Mouse (Mus musculus): ENCODE measurements around the gene Hoxa4. TPM values are rescaled to one million over a fixed set of nuclear protein-coding genes. Genes with fewer than 3 reads are reported as not detected.
A peak's percentile ranks its signal among the peaks of the same experiment; 100 is the strongest.

Hoxa4 gene
- polyA plus RNA-seq, 1 experiment from 2014 or later = not detected

GRCm38 (mm10) chr6:52233546-52234427 lies 42.2 kb upstream of the Hoxa4 start:
- Histone ChIP-seq H3K27ac (no peak overlapping the region), H3K36me3 (replicated peaks) (no peaks in the 10 kb centered on the region), H3K27me3 (ENCODE audit: poor library complexity, severe bottlenecking) (peaks cover 100% of the 10 kb centered on the region), H3K9me3 (no peaks in the 10 kb centered on the region), H3K4me1 (peaks cover 13% of the 10 kb centered on the region), H3K4me3 (0 out of 2 replicates have a peak overlapping the region, but pooled peaks have one; percentile 2)
- under 1% methylated on average over 70 of the region's 70 CpGs for WGBS
- DNase-seq (ENCODE audit: extremely low spot score, low spot score) = no peak

DNA sequence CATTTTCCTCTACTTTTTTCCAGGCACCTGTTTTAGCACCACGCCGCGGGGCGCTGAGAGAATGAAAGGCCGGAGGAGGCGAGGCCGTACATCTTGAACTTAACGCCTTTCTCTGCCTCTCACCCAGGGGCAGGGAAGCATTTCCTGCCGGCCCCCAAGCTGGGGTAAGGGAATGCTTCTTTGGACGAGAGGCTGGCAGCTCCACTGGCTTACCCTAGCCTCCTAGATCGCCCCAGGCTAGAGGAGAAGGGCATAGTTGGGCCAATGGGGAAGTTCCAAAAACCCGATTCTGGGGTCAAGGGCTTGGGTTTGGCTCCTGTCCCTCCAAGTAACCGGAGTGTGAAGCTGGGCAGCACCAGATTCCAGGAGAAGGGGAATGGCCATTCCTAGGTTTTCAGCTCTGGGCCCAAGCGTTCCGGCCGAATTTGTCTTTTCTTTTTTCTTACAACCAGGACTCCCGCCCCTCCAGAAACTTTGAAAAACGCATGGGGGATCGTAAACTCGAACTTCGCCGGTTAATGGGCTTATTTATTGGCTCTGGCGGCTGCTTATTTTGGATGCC lies 41.5 kb upstream of the Hoxa4 start:
- Histone ChIP-seq H3K27me3 (ENCODE audit: poor library complexity, severe bottlenecking) (peaks cover 100% of the 10 kb centered on the region), H3K4me3 (no peak overlapping the region), H3K9me3 (no peaks in the 10 kb centered on the region), H3K27ac (no peak overlapping the region), H3K36me3 (replicated peaks) (no peaks in the 10 kb centered on the region), H3K4me1 (peaks cover 13% of the 10 kb centered on the region)
- 3% methylated on average over 23 of the region's 23 CpGs for WGBS
- no peak for DNase-seq (ENCODE audit: extremely low spot score, low spot score)

DNA sequence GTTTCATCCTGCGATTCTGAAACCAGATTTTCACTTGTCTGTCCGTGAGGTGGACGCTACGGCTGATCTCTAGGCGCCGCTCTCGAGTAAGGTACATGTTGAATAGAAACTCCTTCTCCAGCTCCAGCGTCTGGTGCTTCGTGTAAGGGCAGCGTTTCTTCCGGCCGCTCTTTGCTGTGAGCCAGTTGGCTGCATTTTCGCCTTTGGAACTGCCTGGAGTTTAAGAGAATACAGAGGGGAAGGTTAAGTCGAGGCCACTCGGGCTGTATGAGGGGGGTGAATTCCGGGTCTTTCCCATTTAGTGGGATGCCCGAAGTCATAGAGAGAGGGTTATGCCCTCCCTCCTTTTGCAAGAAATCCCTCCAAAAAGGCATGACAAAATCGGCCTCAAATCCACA lies 41.0 kb upstream of the Hoxa4 start:
- WGBS = 1% methylated on average over 18 of the region's 18 CpGs
- Histone ChIP-seq H3K9me3 (no peaks in the 10 kb centered on the region), H3K4me1 (peaks cover 13% of the 10 kb centered on the region), H3K36me3 (replicated peaks) (no peaks in the 10 kb centered on the region), H3K4me3 (no peak overlapping the region), H3K27me3 (ENCODE audit: poor library complexity, severe bottlenecking) (peaks cover 100% of the 10 kb centered on the region), H3K27ac (no peak overlapping the region)
- DNase-seq (ENCODE audit: extremely low spot score, low spot score) = no peak

DNA sequence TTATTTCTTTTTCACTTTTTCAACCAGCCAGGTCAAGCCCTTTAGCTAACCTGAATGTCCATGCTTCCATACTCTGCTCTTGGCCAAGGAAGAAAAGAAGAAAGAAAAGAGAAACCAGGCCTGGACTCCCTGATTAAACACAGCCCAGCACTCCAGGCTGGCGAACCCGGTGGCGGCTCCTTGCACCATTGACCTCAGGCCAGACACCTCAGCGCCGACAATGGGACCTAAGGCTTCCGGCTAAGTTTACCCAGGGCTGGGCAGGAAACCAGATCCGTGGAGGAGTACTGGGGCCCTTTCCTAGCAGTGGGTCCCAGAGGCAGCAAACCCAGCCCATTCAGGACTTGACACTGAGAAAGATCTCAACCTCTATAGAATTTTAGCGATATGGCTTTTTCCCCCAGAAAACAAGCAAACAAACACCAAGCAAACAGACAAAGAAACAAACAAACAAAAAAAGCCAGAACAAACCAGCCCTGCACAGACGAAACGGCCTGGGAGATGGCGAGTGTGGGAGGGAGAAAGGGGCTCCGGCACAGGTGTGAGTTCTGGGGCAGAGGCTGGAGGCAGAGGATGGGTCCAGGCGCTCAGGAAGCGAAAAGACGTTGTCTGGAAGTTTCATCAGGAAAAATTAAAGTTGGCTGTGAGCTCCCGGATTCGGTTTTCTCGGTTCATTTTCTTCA lies 40.5 kb upstream of the Hoxa4 start:
- 2% methylated on average over 18 of the region's 18 CpGs for WGBS
- no peak for DNase-seq (ENCODE audit: extremely low spot score, low spot score)

DNA sequence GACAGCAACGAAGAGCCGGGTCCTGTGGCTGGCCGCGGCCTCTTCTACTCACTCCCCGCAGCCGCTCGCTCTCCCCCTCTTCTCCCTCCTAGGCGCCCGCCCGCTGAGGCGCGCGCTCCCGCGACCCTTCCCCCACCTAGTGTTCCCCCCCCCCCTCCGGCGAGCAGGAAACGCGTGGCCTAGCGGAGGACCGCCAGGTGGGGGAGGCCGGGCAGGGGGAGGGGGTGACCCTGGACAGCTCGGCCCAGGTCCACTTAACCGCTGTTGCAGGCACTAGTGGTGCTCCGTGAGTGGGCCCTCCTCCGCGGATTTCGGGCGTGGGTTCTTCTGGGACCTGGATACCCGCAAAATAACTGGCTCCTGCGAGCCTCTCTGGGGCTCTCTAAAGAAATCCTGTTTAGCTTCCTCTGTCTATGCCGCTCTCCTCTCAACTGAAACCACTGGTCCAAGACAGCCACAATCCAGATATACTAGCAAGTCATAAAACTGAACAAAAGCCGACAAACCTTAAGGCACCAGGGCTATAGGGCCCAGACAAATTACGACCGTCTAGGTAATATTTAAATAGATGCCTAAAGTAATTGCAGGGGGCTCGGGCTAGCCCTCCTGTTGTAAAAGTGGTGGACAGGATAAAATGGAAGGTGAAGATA lies 39.1 kb upstream of the Hoxa4 start, which contains the start of gene Hoxa9:
TSS of gene Hoxa9 (minus strand) at position 574 of the 650 bp plus-strand sequence.
- no peaks in the 10 kb centered on the region for H3K36me3 ChIP-seq (replicated peaks)
- 2% methylated on average over 21 of the region's 36 CpGs for WGBS
- peaks cover 100% of the 10 kb centered on the region for H3K27me3 ChIP-seq (ENCODE audit: poor library complexity, severe bottlenecking)
- H3K4me1 ChIP-seq = peaks cover 17% of the 10 kb centered on the region
- DNase-seq (ENCODE audit: extremely low spot score, low spot score) = no peak
- no peaks in the 10 kb centered on the region for H3K9me3 ChIP-seq
- H3K27ac ChIP-seq = no peak within 1 kb of the TSS
- H3K4me3 ChIP-seq = no peak within 1 kb of the TSS

More for the DNA sequence above, 40.5 kb upstream of the Hoxa4 start:
- no peaks in the 10 kb centered on the region for H3K36me3 ChIP-seq (replicated peaks)
- H3K27ac ChIP-seq = no peak overlapping the region
- peaks cover 100% of the 10 kb centered on the region for H3K27me3 ChIP-seq (ENCODE audit: poor library complexity, severe bottlenecking)
- H3K4me1 ChIP-seq = peaks cover 13% of the 10 kb centered on the region
- H3K4me3 ChIP-seq = no peak overlapping the region
- H3K9me3 ChIP-seq = no peaks in the 10 kb centered on the region

DNA sequence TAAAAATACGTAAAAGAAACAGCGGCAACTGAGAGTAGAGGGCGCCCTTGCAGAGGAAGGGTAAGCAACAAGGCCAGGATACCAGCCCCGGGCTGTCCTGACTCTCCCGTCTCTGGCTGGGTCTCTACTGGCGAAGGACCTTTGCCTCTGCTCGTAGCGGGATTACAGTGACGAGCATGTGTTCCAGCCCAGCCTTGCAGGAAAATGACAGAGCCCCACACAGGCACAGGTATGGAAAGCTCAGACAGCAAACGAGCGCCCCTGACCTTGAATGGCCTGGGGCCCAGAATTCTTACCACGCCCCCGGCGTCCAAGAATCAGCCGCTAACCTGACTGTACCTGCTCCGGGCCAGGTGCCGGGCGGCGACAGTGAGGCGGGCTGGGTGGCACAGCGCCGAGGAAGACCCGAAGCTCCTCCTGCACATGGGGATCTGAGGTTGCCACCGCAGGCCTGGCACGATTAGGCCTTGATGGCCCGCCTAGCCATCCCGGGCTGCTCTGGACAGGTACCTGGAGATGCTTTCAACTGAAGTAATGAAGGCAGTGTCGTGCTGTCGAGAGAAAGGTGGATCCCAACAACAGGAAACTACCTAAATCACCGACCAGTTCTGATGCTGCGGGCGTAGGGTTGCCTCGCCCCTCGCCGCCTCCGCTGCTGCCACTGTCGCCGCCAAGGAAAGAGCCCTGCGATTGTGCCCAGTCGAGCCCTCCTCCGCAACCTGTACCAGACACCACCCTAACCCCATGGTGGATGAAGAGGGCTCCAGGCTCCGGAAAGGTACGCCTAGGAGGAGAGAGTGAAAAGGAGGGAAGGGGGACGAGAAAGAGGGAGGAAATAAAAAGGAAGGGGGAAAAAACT lies 38.2 kb upstream of the Hoxa4 start:
- no peak overlapping the region for H3K4me3 ChIP-seq
- no peak for DNase-seq (ENCODE audit: extremely low spot score, low spot score)
- H3K27me3 ChIP-seq (ENCODE audit: poor library complexity, severe bottlenecking) = peaks cover 100% of the 10 kb centered on the region
- peaks cover 18% of the 10 kb centered on the region for H3K4me1 ChIP-seq
- H3K27ac ChIP-seq = no peak overlapping the region
- no peaks in the 10 kb centered on the region for H3K36me3 ChIP-seq (replicated peaks)
- H3K9me3 ChIP-seq = no peaks in the 10 kb centered on the region
- 2% methylated on average over 44 of the region's 44 CpGs for WGBS

- Histone ChIP-seq H3K4me1 (peaks cover 10% of the 10 kb centered on the region), H3K27ac (no peak overlapping the region), H3K4me3 (no peak overlapping the region), H3K9me3 (no peaks in the 10 kb centered on the region), H3K27me3 (ENCODE audit: poor library complexity, severe bottlenecking) (peaks cover 100% of the 10 kb centered on the region), H3K36me3 (replicated peaks) (no peaks in the 10 kb centered on the region)
- DNase-seq (ENCODE audit: extremely low spot score, low spot score) = no peak
- 1% methylated on average over 38 of the region's 38 CpGs for WGBS
Observed at GRCm38 (mm10) chr6:52228475-52229465, 37.2 kb upstream of the Hoxa4 start.

- DNase-seq (ENCODE audit: extremely low spot score, low spot score) = no peak
- H3K27me3 ChIP-seq (ENCODE audit: poor library complexity, severe bottlenecking) = peaks cover 100% of the 10 kb centered on the region
- WGBS = 1% methylated on average over 11 of the region's 11 CpGs
- H3K9me3 ChIP-seq = no peaks in the 10 kb centered on the region
- H3K27ac ChIP-seq = no peak overlapping the region
- peaks cover 10% of the 10 kb centered on the region for H3K4me1 ChIP-seq
- H3K36me3 ChIP-seq (replicated peaks) = no peaks in the 10 kb centered on the region
- no peak overlapping the region for H3K4me3 ChIP-seq
Observed at GRCm38 (mm10) chr6:52227470-52228222, 36.1 kb upstream of the Hoxa4 start.

DNA sequence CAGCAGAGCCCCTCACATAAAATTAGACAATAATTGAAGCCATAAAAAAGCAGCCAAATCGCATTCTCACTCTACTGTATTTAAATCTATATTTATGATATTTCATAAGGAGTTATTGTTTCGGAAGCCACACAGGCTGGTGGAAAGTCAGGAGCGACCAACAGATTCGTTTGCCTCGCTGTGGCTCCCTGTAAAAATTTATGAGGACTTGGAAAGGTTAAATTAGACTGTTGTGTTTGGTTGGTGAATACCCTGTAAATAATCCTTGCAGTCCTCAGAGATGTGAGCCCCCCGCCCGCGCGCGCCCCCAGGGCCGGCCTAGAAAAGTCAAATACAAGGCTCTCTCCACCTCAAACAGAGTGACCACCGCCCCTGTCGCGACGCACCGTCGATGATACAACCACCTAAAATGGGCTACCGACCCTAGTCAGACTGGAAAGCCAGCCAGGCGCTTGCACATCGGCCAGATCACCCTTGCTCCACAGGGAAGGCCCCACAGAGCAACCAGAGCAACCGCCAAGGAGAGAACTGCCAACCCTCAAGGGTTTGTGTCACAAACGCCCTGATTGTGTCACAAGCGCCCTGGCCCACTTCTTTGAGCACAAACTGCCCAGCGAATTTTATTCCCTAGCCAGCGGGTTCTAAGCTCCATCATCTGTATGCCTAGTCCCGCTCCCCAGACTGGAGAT lies 35.2 kb upstream of the Hoxa4 start:
- no peak overlapping the region for H3K27ac ChIP-seq
- peaks cover 100% of the 10 kb centered on the region for H3K27me3 ChIP-seq (ENCODE audit: poor library complexity, severe bottlenecking)
- DNase-seq (ENCODE audit: extremely low spot score, low spot score) = no peak
- H3K4me1 ChIP-seq = peaks cover 14% of the 10 kb centered on the region
- WGBS = 3% methylated on average over 26 of the region's 26 CpGs
- no peaks in the 10 kb centered on the region for H3K36me3 ChIP-seq (replicated peaks)
- H3K4me3 ChIP-seq = no peak overlapping the region
- no peaks in the 10 kb centered on the region for H3K9me3 ChIP-seq
